Mouse (Mus musculus): Measurements from ENCODE around the gene Slc16a5.
A peak's percentile ranks its signal among the peaks of the same experiment; 100 is the strongest.
"Not testable (repeated sequence)": the region's sequence is repeated elsewhere in the genome, so short reads cannot be mapped to it uniquely, and the experiment has no call there.

Gene Slc16a5

DNA sequence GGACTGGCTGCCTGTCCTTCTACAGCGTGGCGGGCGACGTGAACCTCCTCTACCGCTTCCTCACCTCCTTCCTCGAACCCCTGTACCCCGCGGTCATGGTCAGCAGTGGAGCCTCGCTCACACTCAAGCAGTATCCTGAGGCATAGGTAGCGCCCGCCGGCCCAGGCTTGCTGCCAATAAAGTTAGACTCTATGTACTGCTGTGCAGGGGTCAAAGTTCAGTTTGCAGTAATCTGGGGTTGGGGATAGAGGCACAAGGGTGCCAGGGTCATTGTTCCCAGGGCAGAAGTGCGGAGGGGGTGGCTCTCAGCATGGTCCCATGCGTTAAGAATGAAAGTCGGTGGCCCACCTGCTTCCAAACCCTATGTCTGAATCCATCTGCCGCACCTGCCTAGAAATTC, 14.2 kb upstream of the Slc16a5 start:
- DNase-seq (ENCODE audit: low spot score in 2 of 2), result no peak

DNA sequence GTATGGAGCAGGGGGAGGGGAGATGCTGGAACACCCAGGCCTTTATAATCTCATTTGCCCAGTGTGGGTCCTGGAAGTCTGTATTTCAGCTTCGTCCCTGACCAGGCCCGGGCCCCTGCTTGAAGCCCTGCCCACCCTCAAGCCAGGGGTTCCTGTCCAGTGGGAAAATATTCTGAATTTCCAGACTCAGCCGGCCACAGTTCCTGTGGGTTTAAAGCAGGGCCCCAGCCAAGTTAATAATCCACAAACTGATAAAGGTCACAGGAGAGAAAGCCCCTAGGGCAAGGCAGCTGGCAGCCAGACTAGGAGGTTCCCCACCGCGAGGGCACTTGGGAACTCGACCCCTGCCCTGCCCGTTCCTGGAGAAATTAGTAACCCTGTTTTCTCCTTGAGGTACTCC, 13.3 kb upstream of the Slc16a5 start:
- DNase-seq (ENCODE audit: low spot score in 2 of 2), result no peak

DNA sequence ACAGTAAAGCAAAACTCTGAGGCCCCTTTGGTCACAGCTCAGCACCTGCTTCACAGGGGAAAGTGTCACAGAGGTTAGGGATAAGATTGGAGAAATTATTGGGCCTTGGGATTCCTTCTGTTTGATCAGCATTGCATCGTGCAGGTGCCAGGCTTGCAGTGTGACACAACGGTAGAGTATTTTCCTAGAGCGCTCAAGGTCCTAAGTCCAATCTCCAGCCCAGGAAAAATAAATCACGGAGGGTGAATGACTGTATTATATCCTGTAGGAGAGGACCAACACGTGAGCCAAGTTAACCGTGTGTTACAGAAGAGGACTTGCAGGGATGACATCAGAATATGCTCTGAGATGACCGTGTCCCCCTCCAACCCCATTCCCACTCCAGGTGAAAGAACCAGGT, 12.1 kb upstream of the Slc16a5 start:
- DNase-seq (ENCODE audit: low spot score in 2 of 2), result no peak

DNA sequence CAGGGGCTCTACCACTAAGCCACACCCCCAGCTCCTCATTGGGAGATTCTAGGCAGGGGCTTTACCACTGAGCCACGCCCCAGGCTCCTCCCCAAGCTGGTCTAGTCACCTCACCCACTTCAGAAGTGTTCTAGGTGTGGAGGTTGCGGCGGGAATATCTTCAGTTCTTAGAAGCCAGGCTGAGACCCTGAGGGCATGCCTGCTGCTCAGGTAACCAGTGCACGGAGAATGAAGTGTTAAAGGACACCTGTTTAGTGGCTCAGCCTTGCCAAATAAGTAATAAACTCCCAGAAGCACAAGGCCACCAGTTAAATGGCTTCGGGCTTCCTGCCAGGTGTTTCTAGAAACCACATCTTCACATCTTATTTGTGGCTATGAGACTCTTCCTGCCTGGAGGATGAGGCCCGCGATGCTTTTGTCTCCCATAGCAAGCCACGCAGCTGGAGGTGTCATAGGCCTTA, 10.5 kb upstream of the Slc16a5 start:
- no peak for DNase-seq (ENCODE audit: low spot score in 2 of 2)

DNA sequence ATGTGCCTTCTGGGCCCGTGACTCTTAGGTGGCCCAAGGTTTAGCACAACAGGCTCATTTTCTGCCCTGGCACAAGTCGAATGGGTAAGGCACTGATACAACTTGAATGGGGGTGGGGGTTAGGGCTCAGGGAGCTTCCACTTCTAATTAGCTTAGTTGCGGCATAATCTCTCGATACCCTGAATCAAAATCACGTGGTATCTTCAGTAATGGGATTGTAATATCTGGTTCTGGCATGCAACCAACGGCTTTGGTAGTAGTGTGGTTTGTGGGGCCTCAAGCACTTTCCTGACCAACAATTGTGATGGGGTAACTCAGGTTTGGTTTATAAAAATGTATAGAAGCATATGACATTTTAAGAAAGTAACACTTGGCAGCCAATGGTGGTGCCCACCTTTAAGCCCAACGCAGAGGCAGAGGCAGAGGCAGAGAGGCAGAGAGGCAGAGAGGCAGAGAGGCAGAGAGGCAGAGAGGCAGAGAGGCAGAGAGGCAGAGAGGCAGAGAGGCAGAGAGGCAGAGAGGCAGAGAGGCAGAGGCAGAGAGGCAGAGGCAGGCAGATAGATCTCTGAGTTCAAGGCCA, 9.9 kb upstream of the Slc16a5 start:
- DNase-seq (ENCODE audit: low spot score in 2 of 2), result no peak

DNA sequence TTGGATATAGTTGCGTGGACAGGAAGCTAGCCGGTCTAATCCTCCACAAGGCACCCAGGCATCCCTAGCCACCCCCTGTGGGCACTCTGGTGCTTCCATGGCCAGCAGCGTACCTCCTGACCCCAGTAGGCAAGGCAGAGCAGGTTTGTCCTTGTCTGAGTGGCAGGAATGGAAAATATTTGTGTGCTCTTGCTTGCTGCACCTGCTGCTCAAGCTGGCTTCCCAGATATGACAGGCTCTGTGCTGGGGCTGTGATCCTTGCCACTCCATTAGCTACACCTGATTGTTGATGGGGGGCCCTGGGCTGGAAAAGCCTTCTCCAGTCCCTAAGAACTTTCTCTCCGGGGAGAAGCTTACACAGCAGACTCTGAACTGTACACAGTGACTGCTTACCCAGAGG, 9.0 kb upstream of the Slc16a5 start:
- DNase-seq (ENCODE audit: low spot score in 2 of 2), result no peak

DNA sequence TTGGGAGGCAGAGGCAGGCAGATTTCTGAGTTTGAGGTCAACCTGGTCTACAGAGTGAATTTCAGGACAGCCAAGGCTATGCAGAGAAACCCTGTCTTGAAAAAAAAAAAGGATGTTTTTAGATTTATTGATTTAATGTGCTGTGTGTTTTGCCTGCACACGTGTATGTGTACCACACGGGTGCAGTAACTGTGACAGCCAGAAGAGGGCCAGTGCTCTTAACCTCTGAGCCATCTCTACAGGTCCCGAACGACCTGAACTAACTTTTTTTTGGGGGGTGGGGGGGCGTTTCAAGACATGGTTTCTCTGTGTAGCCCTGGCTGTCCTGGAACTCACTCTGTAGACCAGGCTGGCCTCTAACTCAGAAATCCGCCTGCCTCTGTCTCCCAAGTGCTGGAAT, 7.5 kb upstream of the Slc16a5 start:
- not testable (repeated sequence) for DNase-seq (ENCODE audit: low spot score in 2 of 2)

DNA sequence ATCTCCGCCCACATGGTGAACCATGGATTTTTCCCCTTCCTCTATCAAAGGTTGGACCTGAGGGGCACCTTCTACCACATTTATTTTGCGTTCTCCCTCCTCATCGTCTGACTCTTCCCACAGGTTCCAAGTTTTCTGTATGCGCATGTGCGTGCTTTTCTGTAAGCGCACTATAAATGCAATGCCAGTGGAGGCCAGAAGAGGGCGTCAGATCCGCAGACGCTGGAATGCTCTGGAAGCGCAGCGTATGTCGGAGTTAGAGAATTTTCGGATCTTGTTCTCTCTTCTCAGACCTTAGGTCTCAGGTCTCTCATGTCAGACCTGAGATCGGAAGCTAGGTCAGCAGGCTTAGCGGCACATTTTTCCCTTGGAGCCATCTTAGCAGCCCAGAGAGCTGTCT, 6.7 kb upstream of the Slc16a5 start:
- DNase-seq (ENCODE audit: low spot score in 2 of 2), result no peak

DNA sequence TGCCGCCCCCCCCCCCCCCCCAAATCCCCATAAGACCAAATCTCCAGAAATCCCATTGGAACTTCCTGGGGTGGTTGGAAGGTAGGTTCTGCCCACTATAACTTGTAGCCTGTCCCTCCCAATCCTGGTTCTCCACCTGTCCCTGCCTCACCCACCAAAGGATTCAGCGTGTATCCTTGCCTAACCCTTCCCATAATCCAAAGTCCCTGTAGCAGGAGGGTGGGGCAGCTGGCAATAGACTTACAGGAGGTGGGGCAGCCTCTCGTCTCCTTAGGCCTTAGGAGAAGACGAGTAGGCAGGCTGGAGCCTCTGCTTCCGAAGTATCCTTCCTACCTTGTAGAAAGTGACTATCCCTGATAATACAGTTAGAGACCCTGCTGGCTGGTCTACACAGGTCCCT, 6.1 kb upstream of the Slc16a5 start:
- DNase-seq (ENCODE audit: low spot score in 2 of 2), result no peak

DNA sequence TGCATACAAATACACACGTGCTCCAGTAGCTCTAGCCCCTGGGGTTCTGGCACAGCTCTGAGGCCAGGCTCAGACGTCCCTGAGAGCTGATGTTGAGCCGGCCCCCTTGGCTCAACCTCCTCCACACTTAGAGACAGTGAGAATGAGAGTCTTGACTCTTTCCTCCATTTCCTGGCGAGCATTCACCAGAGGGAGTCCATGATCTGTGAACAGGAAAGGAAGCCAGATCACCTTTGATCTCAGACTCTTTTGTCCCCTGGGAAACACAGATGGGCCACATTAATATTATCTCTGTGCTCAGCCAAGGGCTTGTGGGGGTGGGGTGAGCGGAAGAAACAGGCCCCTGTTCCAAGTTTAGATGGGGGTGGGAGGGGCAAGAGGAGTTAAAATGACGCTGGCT, 4.9 kb upstream of the Slc16a5 start:
- DNase-seq (ENCODE audit: low spot score in 2 of 2), result no peak

DNA sequence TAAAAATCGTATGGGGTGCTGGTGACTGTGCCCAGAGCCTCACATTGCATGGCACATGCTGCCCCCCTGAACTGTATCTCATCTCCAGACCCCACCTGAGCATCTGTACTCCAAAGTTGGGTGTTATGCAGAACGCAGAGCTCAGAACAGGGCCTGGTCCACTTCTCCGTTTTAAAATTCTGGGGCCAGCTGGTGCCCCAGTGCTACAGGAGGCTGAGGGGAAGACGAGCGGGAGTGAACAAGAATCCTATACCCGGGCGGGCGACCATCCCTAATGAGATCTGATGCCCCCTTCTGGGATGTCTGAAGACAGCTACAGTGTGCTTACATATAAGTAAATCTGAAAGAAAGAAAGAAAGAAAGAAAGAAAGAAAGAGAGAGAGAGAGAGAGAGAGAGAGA, 1.3 kb upstream of the Slc16a5 start:
- no peak for DNase-seq (ENCODE audit: low spot score in 2 of 2)

DNA sequence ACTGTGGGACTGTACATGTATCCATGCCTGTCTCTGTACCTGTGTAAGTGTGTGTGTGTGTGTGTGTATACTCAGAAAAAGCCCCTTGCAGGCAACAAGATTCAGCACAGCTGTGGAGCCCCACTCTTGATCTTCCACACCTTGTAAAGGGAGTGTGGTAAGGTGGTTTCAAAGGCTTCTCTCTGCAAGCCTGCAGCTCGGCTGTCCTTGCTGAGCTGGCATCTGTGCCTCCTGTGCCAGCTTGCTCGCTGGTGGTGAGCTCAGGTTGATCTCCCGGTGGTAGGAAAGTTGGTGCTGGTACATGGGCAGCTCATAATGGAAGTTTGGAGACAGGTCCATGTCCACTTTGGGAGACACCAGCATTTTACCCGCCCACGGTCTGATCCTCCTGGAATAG, 430 bp upstream of the Slc16a5 start:
- DNase-seq (ENCODE audit: low spot score in 2 of 2), result no peak

DNA sequence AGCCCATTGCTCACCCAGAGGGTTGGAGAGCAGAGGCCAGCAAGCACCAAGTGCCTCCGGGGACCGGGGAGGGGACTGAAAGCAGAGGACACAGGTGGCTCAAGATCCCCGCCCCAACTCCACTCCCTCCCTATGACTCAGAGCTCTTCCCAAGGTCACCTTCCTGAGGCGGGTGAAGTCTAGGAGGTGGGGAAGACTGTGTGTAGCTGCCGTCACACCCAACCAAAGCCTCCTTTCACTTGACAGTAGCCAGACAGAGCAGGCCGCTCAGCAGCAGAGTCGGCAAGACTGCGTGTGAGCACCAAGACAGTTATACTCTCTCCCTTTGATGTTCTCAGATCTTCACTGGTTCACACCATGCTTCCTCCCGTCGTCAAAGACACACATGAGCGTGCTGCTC, 1.1 kb downstream of the Slc16a5 start:
- DNase-seq (ENCODE audit: low spot score in 2 of 2), result no peak

DNA sequence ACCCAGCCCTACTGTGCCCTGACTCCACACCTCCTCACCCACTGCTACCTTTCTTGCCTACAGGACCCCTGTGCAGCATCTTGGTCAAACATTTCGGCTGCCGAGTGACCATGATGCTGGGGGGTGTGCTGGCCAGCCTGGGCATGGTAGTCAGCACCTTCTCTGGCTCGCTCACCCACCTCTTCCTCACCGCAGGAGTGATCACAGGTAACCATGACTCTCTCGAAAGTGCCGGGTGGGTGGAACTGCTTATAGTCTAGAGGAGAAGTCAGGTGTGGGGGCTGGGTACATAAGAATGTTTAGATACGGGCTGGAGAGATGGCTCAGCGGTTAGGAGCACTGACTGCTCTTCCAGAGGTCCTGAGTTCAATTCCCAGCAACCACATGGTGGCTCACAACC, 2.6 kb downstream of the Slc16a5 start:
- no peak for DNase-seq (ENCODE audit: low spot score in 2 of 2)

DNA sequence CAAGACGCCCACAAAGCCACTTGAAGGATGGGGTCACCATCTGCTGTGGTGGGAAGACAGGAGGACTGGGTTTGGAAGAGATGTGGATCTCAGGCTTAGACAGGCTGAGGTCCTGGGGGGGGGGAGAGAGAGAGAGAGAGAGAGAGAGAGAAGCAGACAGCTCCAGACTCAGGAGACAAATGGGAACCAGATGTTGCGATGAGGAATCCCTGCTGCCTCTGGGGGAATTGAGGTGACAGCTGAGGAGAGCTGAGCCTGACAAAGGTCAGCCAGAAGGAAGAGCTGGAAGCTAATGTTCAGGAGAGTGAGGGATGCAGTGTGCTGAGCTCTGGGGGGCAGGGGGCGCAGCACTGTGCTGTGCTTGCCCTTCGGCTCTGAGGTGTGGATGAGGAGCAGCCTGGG, 4.9 kb downstream of the Slc16a5 start:
- no peak for DNase-seq (ENCODE audit: low spot score in 2 of 2)

DNA sequence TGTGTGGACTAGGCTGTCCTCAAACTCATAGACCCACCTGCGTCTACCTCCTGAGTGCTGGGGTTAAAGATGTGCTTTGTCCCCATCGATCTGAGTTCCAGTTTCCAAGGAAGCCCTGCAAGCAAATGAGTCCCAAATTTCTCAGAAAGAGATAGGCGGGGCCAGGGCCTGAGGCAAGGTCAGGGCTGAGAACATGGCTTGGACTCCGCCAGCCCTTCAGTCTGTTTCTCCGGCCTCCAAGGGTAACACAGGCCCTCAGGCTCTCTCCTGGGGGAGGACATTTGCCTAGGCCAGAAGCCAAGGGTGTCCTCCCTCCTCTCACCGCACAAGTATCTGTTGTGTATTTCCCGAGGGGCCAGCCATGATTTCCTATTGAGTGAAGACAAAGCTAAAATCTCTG, 9.9 kb downstream of the Slc16a5 start:
- no peak for DNase-seq (ENCODE audit: low spot score in 2 of 2)

DNA sequence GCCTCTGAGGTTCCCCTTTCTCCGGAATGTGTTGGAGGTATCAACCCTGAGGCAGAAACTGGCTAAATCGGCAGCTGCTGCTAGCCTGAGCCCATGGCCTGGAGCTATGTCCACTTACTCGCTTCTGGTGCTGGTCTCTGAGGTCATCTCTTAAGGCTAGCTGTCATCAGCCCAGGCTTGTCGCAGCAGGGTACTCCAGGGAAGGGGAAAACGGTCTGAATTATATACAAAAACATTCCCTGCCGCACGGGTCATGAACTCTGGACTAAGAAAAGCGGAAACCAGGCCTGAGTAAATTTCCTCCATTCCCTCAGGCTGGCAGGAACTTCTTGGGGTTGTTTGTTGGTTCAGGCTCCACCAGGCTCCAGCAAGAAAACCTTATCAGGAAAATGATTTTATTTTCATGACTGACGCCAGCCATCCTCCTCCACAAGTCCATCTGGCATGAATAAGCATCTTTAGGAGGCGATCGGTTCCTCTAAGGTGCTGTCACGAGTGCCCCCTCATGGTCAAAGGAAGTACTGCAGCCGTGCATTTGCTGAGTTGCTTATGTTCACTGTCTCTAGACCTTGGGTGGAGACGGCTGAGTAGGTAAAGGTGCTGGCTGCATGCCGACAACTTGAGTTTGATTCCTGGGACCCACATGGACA, 11.5 kb downstream of the Slc16a5 start:
- DNase-seq (ENCODE audit: low spot score in 2 of 2), result peak; percentile 98 to 99

DNA sequence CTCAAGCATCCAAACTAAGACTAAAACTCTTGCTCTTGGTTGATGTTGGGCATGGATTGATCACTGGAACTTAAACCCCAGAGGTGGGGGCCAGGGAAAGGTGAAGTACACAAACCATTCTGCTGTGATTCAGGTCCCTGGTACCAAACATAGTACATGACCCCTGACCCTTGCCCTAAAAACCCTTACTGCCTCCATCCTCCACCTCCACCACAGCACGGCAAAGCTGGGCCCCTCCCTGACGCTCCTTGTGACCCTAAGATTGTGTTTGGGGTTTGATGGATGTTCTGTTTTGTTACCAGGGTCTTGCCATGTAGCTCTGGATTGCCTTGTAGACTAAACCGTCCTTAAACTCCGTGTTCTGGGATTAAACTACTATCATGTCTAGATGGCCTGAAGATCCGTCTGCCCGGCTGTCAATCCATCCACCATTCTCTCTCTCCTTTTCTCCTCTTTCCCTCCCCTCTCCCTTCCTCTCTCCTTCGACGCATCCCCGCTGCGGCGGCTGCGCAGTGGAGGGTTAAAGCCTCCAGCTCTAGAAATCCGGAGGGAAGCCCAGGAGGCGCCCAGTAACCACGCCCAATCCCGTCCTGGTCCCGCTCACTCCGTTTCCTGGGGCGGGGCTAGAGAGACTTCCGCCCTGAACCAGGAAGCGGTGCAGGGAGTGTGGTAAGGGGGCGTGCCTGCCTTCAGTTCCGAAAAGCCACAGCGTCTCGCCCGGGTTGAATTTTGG, 12.9 kb downstream of the Slc16a5 start, which contains the start of gene Armc7:
Gene Armc7 (plus strand): TSS at position 643 of the 733 bp plus-strand sequence.
- peak; percentile 93 to 95 for DNase-seq (ENCODE audit: low spot score in 2 of 2)

DNA sequence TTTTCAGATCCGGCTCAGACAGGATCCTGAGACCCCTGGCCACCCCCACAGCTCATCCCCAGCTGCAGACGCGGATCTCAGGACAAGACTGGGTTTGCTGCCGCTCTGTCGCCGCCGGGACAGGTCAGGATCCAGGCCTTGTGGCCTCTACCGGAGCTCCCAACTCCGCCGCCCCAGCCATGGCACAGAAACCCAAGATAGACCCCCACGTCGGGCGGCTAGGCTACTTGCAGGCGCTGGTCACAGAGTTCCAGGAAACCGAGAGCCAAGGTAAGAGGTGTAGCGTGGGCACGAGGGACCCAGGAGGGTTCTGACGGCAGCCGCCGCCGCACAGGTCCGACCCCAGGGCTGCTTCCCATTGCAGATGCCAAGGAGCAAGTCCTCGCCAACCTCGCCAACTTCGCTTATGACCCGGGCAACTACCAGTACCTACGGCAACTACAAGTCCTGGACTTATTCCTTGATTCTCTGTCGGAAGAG, 13.5 kb downstream of the Slc16a5 start:
- DNase-seq (ENCODE audit: low spot score in 2 of 2), result no peak

DNA sequence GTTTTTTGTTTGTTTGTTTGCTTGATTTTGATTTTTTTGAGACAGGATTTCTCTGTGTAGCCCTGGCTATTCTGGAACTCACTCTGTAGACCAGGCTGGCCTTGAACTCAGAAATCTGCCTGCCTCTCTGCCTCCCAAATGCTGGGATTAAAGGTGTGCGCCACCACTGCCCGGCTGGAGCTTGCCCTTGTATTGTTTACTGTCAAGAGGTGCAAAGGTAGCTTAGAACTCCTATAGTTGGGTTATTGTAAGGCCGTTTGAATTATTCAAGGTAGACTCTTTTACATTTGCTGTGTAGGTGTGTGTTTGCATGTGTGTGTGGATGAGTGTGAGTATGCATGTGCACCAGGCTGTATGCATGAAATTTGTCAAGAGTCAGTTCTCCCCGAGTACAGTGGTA, 14.4 kb downstream of the Slc16a5 start:
- not testable (repeated sequence) for DNase-seq (ENCODE audit: low spot score in 2 of 2)

DNA sequence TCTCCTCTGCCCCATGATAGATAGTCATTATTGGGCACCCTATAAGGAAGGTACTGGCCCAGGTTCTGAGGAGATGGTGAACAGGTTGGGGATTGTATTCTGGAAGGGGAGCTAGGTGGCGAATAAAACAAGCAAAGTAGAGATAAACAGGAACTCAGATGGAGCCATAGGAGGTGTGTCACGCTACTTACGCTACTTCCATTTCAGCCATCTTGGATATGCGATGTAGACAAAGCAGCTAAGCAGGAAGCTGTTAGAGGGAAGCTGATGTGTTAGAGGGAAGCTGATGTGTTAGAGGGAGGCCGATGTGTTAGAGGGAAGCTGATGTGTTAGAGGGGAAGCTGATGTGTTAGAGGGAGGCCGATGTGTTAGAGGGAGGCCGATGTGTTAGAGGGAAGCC, 15.1 kb downstream of the Slc16a5 start:
- DNase-seq (ENCODE audit: low spot score in 2 of 2), result not testable (repeated sequence)

DNA sequence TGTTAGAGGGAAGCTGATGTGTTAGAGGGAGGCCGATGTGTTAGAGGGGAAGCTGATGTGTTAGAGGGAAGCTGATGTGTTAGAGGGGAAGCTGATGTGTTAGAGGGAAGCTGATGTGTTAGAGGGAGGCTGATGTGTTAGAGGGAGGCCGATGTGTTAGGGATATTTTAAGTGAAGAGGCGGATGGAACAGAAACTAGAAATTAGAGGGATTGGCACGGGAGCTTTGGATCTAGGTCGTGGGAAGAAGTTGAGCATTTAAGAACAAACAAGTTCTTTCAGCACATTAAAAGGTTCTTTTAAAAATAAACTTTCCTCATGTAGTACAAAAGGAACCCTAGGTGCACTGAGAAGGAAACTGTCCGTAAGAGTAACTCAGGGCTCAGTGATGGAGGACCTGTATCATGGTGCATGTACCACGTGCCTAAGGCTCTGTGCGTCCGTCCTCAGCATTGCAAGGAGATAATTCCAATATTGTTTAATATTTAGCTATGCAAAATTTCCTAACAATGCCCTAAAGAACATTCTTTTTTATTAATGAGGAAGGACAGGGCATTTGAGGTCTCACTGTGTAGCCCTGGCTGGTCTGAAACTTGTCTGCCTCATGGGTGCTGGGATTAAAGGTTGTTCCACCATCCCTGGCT, 16.1 kb downstream of the Slc16a5 start:
- DNase-seq (ENCODE audit: low spot score in 2 of 2), result no peak
